Mouse (Mus musculus) urinary bladder, postnatal 36 days (tissue): Measurements from ENCODE around the gene Gm20388.

Experiments used
- DNase-seq, 2 experiments: peaks; one replicate each; pipeline ENCODE4 v3.0.0; 2022; ENCODE audit warnings: low spot score in 2 of 2, mixed read lengths in 1 of 2

The Gm20388 gene

GRCm38 (mm10) chr8:122441326-122441725, 2530.7 kb downstream of the Gm20388 start:
- no peak for DNase-seq

- DNase-seq, result no peak
These were observed 2531.7 kb downstream of the Gm20388 start for GRCm38 (mm10) chr8:122442356-122442755.

GRCm38 (mm10) chr8:122442781-122443180, 2532.1 kb downstream of the Gm20388 start:
- no peak for DNase-seq

- peak; percentile 97 to 99 for DNase-seq
These were observed 2532.8 kb downstream of the Gm20388 start, which contains the start of gene Mvd for GRCm38 (mm10) chr8:122443262-122444006. TSS of gene Mvd (minus strand) at chr8:122443422.

- DNase-seq, result peak; percentile 76 to 92
These were observed 2533.6 kb downstream of the Gm20388 start for GRCm38 (mm10) chr8:122444058-122444748.

- no peak for DNase-seq
These were observed 2534.6 kb downstream of the Gm20388 start for GRCm38 (mm10) chr8:122445203-122445602.

GRCm38 (mm10) chr8:122451161-122451703, 2540.6 kb downstream of the Gm20388 start:
- no peak for DNase-seq

- no peak for DNase-seq
These were observed 2541.5 kb downstream of the Gm20388 start for GRCm38 (mm10) chr8:122452154-122452553.

- no peak for DNase-seq
These were observed 2543.8 kb downstream of the Gm20388 start for GRCm38 (mm10) chr8:122454409-122454808.

- DNase-seq, result peak; percentile 48 to 63
These were observed 2546.5 kb downstream of the Gm20388 start for GRCm38 (mm10) chr8:122457171-122457570.

- DNase-seq, result no peak
These were observed 2548.7 kb downstream of the Gm20388 start for GRCm38 (mm10) chr8:122459218-122459900.

- no peak for DNase-seq
These were observed 2549.3 kb downstream of the Gm20388 start for GRCm38 (mm10) chr8:122459990-122460389.

- peak; percentile 64 to 65 for DNase-seq
These were observed 2550.2 kb downstream of the Gm20388 start, which contains the start of gene Snai3 for GRCm38 (mm10) chr8:122460524-122461472. TSS of gene Snai3 (minus strand) at chr8:122460733.

- no peak for DNase-seq
These were observed 2551.0 kb downstream of the Gm20388 start for GRCm38 (mm10) chr8:122461473-122462148.

- DNase-seq, result no peak
These were observed 2551.9 kb downstream of the Gm20388 start for GRCm38 (mm10) chr8:122462510-122462909.

- peak in 1 of 2 experiments; percentile 58 for DNase-seq
These were observed 2553.3 kb downstream of the Gm20388 start for GRCm38 (mm10) chr8:122463651-122464640.

- DNase-seq, result no peak
These were observed 2554.3 kb downstream of the Gm20388 start for GRCm38 (mm10) chr8:122464985-122465384.

GRCm38 (mm10) chr8:122467816-122468215, 2557.2 kb downstream of the Gm20388 start:
- DNase-seq, result no peak

GRCm38 (mm10) chr8:122469407-122469806, 2558.8 kb downstream of the Gm20388 start:
- DNase-seq, result no peak
